Comparison of ENCODE assay signal across 15 mouse cellular contexts in the genomic region with DNA sequence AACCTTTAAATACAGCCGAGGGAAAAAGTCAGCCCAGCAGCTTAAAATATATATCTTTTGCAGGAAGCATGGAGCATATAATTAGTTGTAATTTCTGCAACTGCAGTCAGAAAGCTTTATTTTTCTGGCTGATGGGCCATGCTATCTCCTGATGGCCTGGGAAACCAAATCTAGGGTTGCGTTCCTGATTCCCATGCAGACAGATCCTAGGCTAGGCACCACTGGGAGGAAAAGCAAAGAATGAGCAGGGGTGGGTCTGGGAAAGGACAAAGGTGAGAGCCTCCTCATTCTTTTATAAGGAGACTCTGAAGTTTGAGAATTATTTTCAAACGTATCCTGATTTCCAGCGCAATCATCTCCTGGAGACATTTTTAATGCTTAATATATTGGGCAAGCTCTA.
DNase-seq lines count a peak whose midpoint lies in the region; ATAC-seq lines count a peak whose summit lies in the region.
"Had no signal": no experiment of that assay in that cellular context is flagged by ENCODE, and none has a peak within 500 bp of the region (broad histone marks: within the 10 kb centered on the region; RNA-seq: fewer than 3 reads in every experiment).

No protein-coding gene starts in this region.

- DNase-seq in kidney, adult 9 months: no peak
- peak; percentile 68 for DNase-seq in midbrain, embryonic 11.5 days (ENCODE audit: low spot score, missing footprints)
- DNase-seq in urinary bladder, adult 18-20 months (ENCODE audit: low spot score in 2 of 2): no peak
- no peak for DNase-seq in thymus, postnatal 0 days (ENCODE audit: low spot score)
- DNase-seq: adrenal gland, adult 2 months; adrenal gland, postnatal 10 days; adrenal gland, postnatal 25 days had no signal

- no peaks in the 10 kb centered on the region for H3K9me3 ChIP-seq in kidney, embryonic 15.5 days (replicated peaks)
- H3K9me3 ChIP-seq in midbrain, embryonic 11.5 days (ENCODE audit: control insufficient read depth, low read length): no peaks in the 10 kb centered on the region
- no peaks in the 10 kb centered on the region for H3K9me3 ChIP-seq in midbrain, embryonic 13.5 days
- no peaks in the 10 kb centered on the region for H3K9me3 ChIP-seq in midbrain, embryonic 15.5 days
- no peaks in the 10 kb centered on the region for H3K9me3 ChIP-seq in midbrain, embryonic 16.5 days (replicated peaks; ENCODE audit: control insufficient read depth, low read length, poor library complexity, severe bottlenecking)
- H3K9me3 ChIP-seq: embryonic facial prominence, embryonic 10.5 days; embryonic facial prominence, embryonic 12.5 days; forebrain, embryonic 13.5 days; forebrain, embryonic 15.5 days had no signal

- no peak overlapping the region for H3K4me2 ChIP-seq in kidney, embryonic 15.5 days
- H3K4me2 ChIP-seq in midbrain, embryonic 11.5 days: no peak overlapping the region
- H3K4me2 ChIP-seq in midbrain, embryonic 13.5 days (replicated peaks): no peak overlapping the region
- H3K4me2 ChIP-seq in midbrain, embryonic 15.5 days: no peak overlapping the region
- no peak overlapping the region for H3K4me2 ChIP-seq in midbrain, embryonic 16.5 days (ENCODE audit: low read length)
- H3K4me2 ChIP-seq: embryonic facial prominence, embryonic 12.5 days; forebrain, embryonic 13.5 days; forebrain, embryonic 15.5 days had no signal

- no peaks in the 10 kb centered on the region for H3K36me3 ChIP-seq in kidney, embryonic 15.5 days
- H3K36me3 ChIP-seq in midbrain, embryonic 11.5 days (ENCODE audit: control insufficient read depth, insufficient read depth, low read length): no peaks in the 10 kb centered on the region
- no peaks in the 10 kb centered on the region for H3K36me3 ChIP-seq in midbrain, embryonic 13.5 days
- H3K36me3 ChIP-seq in midbrain, embryonic 15.5 days (replicated peaks): no peaks in the 10 kb centered on the region
- no peaks in the 10 kb centered on the region for H3K36me3 ChIP-seq in midbrain, embryonic 16.5 days (ENCODE audit: control insufficient read depth, insufficient read depth, low read length)
- H3K36me3 ChIP-seq: embryonic facial prominence, embryonic 10.5 days; embryonic facial prominence, embryonic 12.5 days; forebrain, embryonic 15.5 days had no signal

- peak; percentile 56; the same call in 1 of the 2 replicates for ATAC-seq in kidney, embryonic 15.5 days (replicated peaks; ENCODE audit: low FRiP score)
- ATAC-seq in midbrain, embryonic 11.5 days (ENCODE audit: low FRiP score): no peak
- no peak for ATAC-seq in midbrain, embryonic 13.5 days
- ATAC-seq in midbrain, embryonic 15.5 days (replicated peaks): no peak
- ATAC-seq in midbrain, embryonic 16.5 days: no peak
- ATAC-seq: forebrain, embryonic 13.5 days; forebrain, embryonic 15.5 days had no signal

- H3K4me3 ChIP-seq in kidney, embryonic 15.5 days (replicated peaks): no peak overlapping the region
- no peak overlapping the region for H3K4me3 ChIP-seq in midbrain, embryonic 11.5 days (ENCODE audit: low read depth, low read length)
- H3K4me3 ChIP-seq in midbrain, embryonic 13.5 days (replicated peaks): no peak overlapping the region
- H3K4me3 ChIP-seq in midbrain, embryonic 15.5 days: no peak overlapping the region
- no peak overlapping the region for H3K4me3 ChIP-seq in midbrain, embryonic 16.5 days (ENCODE audit: low read depth, low read length)
- H3K4me3 ChIP-seq: embryonic facial prominence, embryonic 10.5 days; embryonic facial prominence, embryonic 12.5 days; forebrain, embryonic 13.5 days; forebrain, embryonic 15.5 days had no signal

- H3K27ac ChIP-seq in kidney, embryonic 15.5 days: no peak overlapping the region
- no peak overlapping the region for H3K27ac ChIP-seq in midbrain, embryonic 11.5 days (ENCODE audit: low read depth, low read length)
- no peak overlapping the region for H3K27ac ChIP-seq in midbrain, embryonic 13.5 days
- peak overlapping the region; percentile 80; the same call in 1 of the 2 replicates for H3K27ac ChIP-seq in midbrain, embryonic 15.5 days
- H3K27ac ChIP-seq in midbrain, embryonic 16.5 days (ENCODE audit: low read length): peak overlapping the region; percentile 80
- H3K27ac ChIP-seq: embryonic facial prominence, embryonic 10.5 days; embryonic facial prominence, embryonic 12.5 days; forebrain, embryonic 13.5 days; forebrain, embryonic 15.5 days had no signal

- WGBS in kidney, embryonic 15.5 days: 23% methylated on average over 4 of the region's 4 CpGs
- WGBS in midbrain, embryonic 11.5 days: 85% methylated on average over 4 of the region's 4 CpGs
- WGBS in midbrain, embryonic 13.5 days: 78% methylated on average over 4 of the region's 4 CpGs
- 76% methylated on average over 4 of the region's 4 CpGs for WGBS in midbrain, embryonic 15.5 days
- WGBS in midbrain, embryonic 16.5 days: 66% methylated on average over 4 of the region's 4 CpGs

- peaks cover 3% of the 10 kb centered on the region; the same call in 1 of the 2 replicates for H3K27me3 ChIP-seq in kidney, embryonic 15.5 days
- H3K27me3 ChIP-seq in midbrain, embryonic 11.5 days (ENCODE audit: control insufficient read depth, insufficient read depth, low read length): no peaks in the 10 kb centered on the region
- no peaks in the 10 kb centered on the region for H3K27me3 ChIP-seq in midbrain, embryonic 13.5 days
- no peaks in the 10 kb centered on the region for H3K27me3 ChIP-seq in midbrain, embryonic 15.5 days (replicated peaks)
- no peaks in the 10 kb centered on the region for H3K27me3 ChIP-seq in midbrain, embryonic 16.5 days (ENCODE audit: control insufficient read depth, insufficient read depth, low read depth, low read length)
- H3K27me3 ChIP-seq: embryonic facial prominence, embryonic 12.5 days; forebrain, embryonic 13.5 days; forebrain, embryonic 15.5 days had no signal

- H3K4me1 ChIP-seq in kidney, embryonic 15.5 days: peaks cover 43% of the 10 kb centered on the region
- no peaks in the 10 kb centered on the region for H3K4me1 ChIP-seq in midbrain, embryonic 11.5 days (ENCODE audit: control insufficient read depth, insufficient read depth, low read length)
- peaks cover 21% of the 10 kb centered on the region for H3K4me1 ChIP-seq in midbrain, embryonic 13.5 days (replicated peaks)
- peaks cover 29% of the 10 kb centered on the region for H3K4me1 ChIP-seq in midbrain, embryonic 15.5 days
- peaks cover 23% of the 10 kb centered on the region for H3K4me1 ChIP-seq in midbrain, embryonic 16.5 days (ENCODE audit: control insufficient read depth, insufficient read depth, low read length)

- H3K9ac ChIP-seq in kidney, embryonic 15.5 days: no peak overlapping the region
- H3K9ac ChIP-seq in midbrain, embryonic 11.5 days (ENCODE audit: low read length): no peak overlapping the region
- no peak overlapping the region for H3K9ac ChIP-seq in midbrain, embryonic 13.5 days (replicated peaks)
- H3K9ac ChIP-seq in midbrain, embryonic 15.5 days: no peak overlapping the region
- H3K9ac ChIP-seq in midbrain, embryonic 16.5 days (ENCODE audit: low read depth, low read length): no peak overlapping the region
- H3K9ac ChIP-seq: embryonic facial prominence, embryonic 12.5 days; forebrain, embryonic 13.5 days; forebrain, embryonic 15.5 days had no signal

Comparison
In these comparisons a context has a peak if more than half of its experiments do, and no peak if none do; other contexts are left out.
1. H3K27ac ChIP-seq: peak in midbrain, embryonic 15.5 days (single experiment) and midbrain, embryonic 16.5 days (single experiment); none in kidney, embryonic 15.5 days (single experiment), midbrain, embryonic 11.5 days (single experiment) and midbrain, embryonic 13.5 days (single experiment).